Mouse (Mus musculus): ENCODE results near the gene Sec13.
"Not testable (repeated sequence)": the region's sequence is repeated elsewhere in the genome, so short reads cannot be mapped to it uniquely, and the experiment has no call there.

Gene Sec13

GRCm38 (mm10) chr6:113740236-113741217 is at the start of gene Sec13:
Gene Sec13 (minus strand): TSS chr6:113740743.
- peak; percentile 80 to 82 for DNase-seq

- no peak for DNase-seq
These were observed 47.0 kb upstream of the Sec13 start for GRCm38 (mm10) chr6:113787459-113787968.

GRCm38 (mm10) chr6:113785658-113786057 is 45.1 kb upstream of the Sec13 start:
- no peak for DNase-seq

GRCm38 (mm10) chr6:113778229-113778753 is 37.7 kb upstream of the Sec13 start:
- DNase-seq, result no peak

GRCm38 (mm10) chr6:113768804-113769203 is 28.3 kb upstream of the Sec13 start:
- DNase-seq, result no peak

- DNase-seq, result peak in 1 of 2 experiments; percentile 22
These were observed 21.1 kb upstream of the Sec13 start for GRCm38 (mm10) chr6:113761644-113762043.

- peak; percentile 44 to 51 for DNase-seq
These were observed 8.7 kb upstream of the Sec13 start for GRCm38 (mm10) chr6:113749119-113749685.

GRCm38 (mm10) chr6:113748351-113748750 is 7.8 kb upstream of the Sec13 start:
- DNase-seq, result peak in 1 of 2 experiments; percentile 17

GRCm38 (mm10) chr6:113747284-113747683 is 6.7 kb upstream of the Sec13 start:
- no peak for DNase-seq

GRCm38 (mm10) chr6:113745117-113745516 is 4.6 kb upstream of the Sec13 start:
- no peak for DNase-seq

- no peak for DNase-seq
These were observed 2.6 kb upstream of the Sec13 start for GRCm38 (mm10) chr6:113743111-113743510.

GRCm38 (mm10) chr6:113742321-113742720 is 1.8 kb upstream of the Sec13 start:
- no peak for DNase-seq

- no peak for DNase-seq
These were observed 882 bp upstream of the Sec13 start for GRCm38 (mm10) chr6:113741425-113741824.

- no peak for DNase-seq
These were observed 3.1 kb downstream of the Sec13 start for GRCm38 (mm10) chr6:113737318-113738046.

GRCm38 (mm10) chr6:113731296-113731695 is 9.2 kb downstream of the Sec13 start:
- DNase-seq, result no peak

- no peak for DNase-seq
These were observed 12.4 kb downstream of the Sec13 start for GRCm38 (mm10) chr6:113728181-113728580.

- no peak for DNase-seq
These were observed 19.5 kb downstream of the Sec13 start for GRCm38 (mm10) chr6:113721061-113721460.

GRCm38 (mm10) chr6:113719878-113720277 is 20.7 kb downstream of the Sec13 start, which contains the start of gene Ghrl:
Gene Ghrl (minus strand): TSS chr6:113719880.
- DNase-seq, result no peak

GRCm38 (mm10) chr6:113717541-113717940 is 23.0 kb downstream of the Sec13 start:
- DNase-seq, result no peak

- no peak for DNase-seq
These were observed 25.7 kb downstream of the Sec13 start for GRCm38 (mm10) chr6:113714797-113715196.

GRCm38 (mm10) chr6:113714276-113714675 is 26.3 kb downstream of the Sec13 start:
- DNase-seq, result no peak

- DNase-seq, result not testable (repeated sequence)
These were observed 27.2 kb downstream of the Sec13 start for GRCm38 (mm10) chr6:113713389-113713788.

GRCm38 (mm10) chr6:113712718-113713117 is 27.8 kb downstream of the Sec13 start:
- DNase-seq, result no peak
